18 mouse cellular contexts compared by ENCODE assay signal in the genomic region with DNA sequence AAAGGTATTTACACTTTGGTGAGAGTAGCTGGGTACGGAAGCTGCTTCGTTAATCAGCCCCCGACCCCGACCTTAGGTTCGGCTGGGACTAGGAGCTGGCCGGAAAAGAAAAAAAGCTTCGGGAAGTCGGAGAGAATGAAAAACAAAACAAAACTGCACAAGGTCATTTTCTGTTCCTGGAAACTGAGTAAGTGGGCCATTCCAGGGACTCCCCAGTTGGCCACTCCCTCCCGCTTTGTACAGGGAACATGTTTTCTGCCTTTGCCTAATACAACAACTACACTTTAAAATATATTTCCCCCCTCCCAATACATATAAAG. TPM values are rescaled to one million over a fixed set of nuclear protein-coding genes. Genes with fewer than 3 reads are reported as not detected.
"Had no signal": no experiment of that assay in that cellular context is flagged by ENCODE, and none has a peak within 500 bp of the region (broad histone marks: within the 10 kb centered on the region; RNA-seq: fewer than 3 reads in every experiment).

No protein-coding gene starts in this region.

- H3K4me3 ChIP-seq: layer of hippocampus, adult 2 months; liver, embryonic 12.5 days; midbrain, embryonic 10.5 days; midbrain, embryonic 15.5 days; neural tube, embryonic 13.5 days had no signal

- H3K4me2 ChIP-seq: liver, embryonic 12.5 days; lung, embryonic 14.5 days; midbrain, embryonic 15.5 days; neural tube, embryonic 13.5 days had no signal

- H3K9me3 ChIP-seq: liver, embryonic 12.5 days; midbrain, embryonic 10.5 days; midbrain, embryonic 15.5 days; neural tube, embryonic 13.5 days had no signal

- H3K27ac ChIP-seq: layer of hippocampus, adult 2 months; liver, embryonic 12.5 days; midbrain, embryonic 10.5 days; midbrain, embryonic 15.5 days; neural tube, embryonic 13.5 days had no signal

- H3K9ac ChIP-seq: liver, embryonic 12.5 days; lung, embryonic 14.5 days; midbrain, embryonic 15.5 days; neural tube, embryonic 13.5 days had no signal

- DNase-seq: kidney, postnatal 10 days; left cerebral cortex, postnatal 4 days; lung, postnatal 10 days; lung, postnatal 4 days; spleen, adult 18-20 months; thymus, adult 18-20 months; thymus, postnatal 14 days had no signal

- H3K4me1 ChIP-seq: liver, embryonic 12.5 days; midbrain, embryonic 10.5 days; midbrain, embryonic 15.5 days; neural tube, embryonic 13.5 days had no signal

- ATAC-seq: liver, embryonic 12.5 days; midbrain, embryonic 15.5 days had no signal

- H3K36me3 ChIP-seq: liver, embryonic 12.5 days; midbrain, embryonic 10.5 days; midbrain, embryonic 15.5 days; neural tube, embryonic 13.5 days had no signal

RNA-seq across cellular contexts. Expression of a gene that starts 5.9 kb away (rescaled TPM):
- total RNA-seq: layer of hippocampus, adult 2 months; layer of hippocampus, postnatal 10 days; left cerebral cortex, postnatal 4 days; megakaryocyte, adult 5-6 weeks had no signal
- polyA plus RNA-seq: kidney, embryonic 14.5 days; liver, embryonic 12.5 days; liver, embryonic 16.5 days; lung, embryonic 14.5 days; midbrain, embryonic 10.5 days; midbrain, embryonic 15.5 days; stomach, embryonic 14.5 days had no signal

RNA-seq across cellular contexts. Expression of a gene that starts 21.0 kb away (rescaled TPM):
- total RNA-seq: layer of hippocampus, adult 2 months; layer of hippocampus, postnatal 10 days; left cerebral cortex, postnatal 4 days; megakaryocyte, adult 5-6 weeks had no signal
- polyA plus RNA-seq: liver, embryonic 12.5 days; liver, embryonic 16.5 days; lung, embryonic 14.5 days; midbrain, embryonic 10.5 days; stomach, embryonic 14.5 days had no signal

RNA-seq across cellular contexts. Expression of a gene that starts 26.0 kb away (rescaled TPM):
- total RNA-seq: layer of hippocampus, adult 2 months; layer of hippocampus, postnatal 10 days; left cerebral cortex, postnatal 4 days had no signal
- polyA plus RNA-seq: lung, embryonic 14.5 days; stomach, embryonic 14.5 days had no signal

RNA-seq across cellular contexts. Expression of a gene that starts 35.7 kb away (rescaled TPM):
- total RNA-seq: layer of hippocampus, adult 2 months; layer of hippocampus, postnatal 10 days; left cerebral cortex, postnatal 4 days had no signal
- polyA plus RNA-seq: lung, embryonic 14.5 days; midbrain, embryonic 10.5 days; midbrain, embryonic 15.5 days had no signal

RNA-seq across cellular contexts. Expression of a gene that starts 45.0 kb away (rescaled TPM):
- total RNA-seq: layer of hippocampus, adult 2 months; layer of hippocampus, postnatal 10 days; left cerebral cortex, postnatal 4 days had no signal
- polyA plus RNA-seq: midbrain, embryonic 10.5 days; midbrain, embryonic 15.5 days had no signal
